Mouse (Mus musculus): Measurements from ENCODE around the gene Nccrp1. TPM values are rescaled to one million over a fixed set of nuclear protein-coding genes. Genes with fewer than 3 reads are reported as not detected.
"Not testable (repeated sequence)": the region's sequence is repeated elsewhere in the genome, so short reads cannot be mapped to it uniquely, and the experiment has no call there.

Nccrp1 gene
- polyA plus RNA-seq, 1 experiment from 2014 or later = not detected

- ATAC-seq (ENCODE audit: extremely low read depth, insufficient number of reproducible peaks, low FRiP score, low TSS enrichment); H3K9ac ChIP-seq; H3K27ac ChIP-seq (replicated peaks); H3K4me3 ChIP-seq; H3K4me2 ChIP-seq; H3K36me3 ChIP-seq; H3K27me3 ChIP-seq (replicated peaks); H3K9me3 ChIP-seq; H3K4me1 ChIP-seq: not testable (repeated sequence)
- 45% methylated on average over 8 of the region's 8 CpGs for WGBS
These were observed 36.6 kb downstream of the Nccrp1 start, which contains the start of gene Ifnl2 for GRCm38 (mm10) chr7:28510405-28510974. Ifnl2 (minus strand) TSS chr7:28510455.

GRCm38 (mm10) chr7:28509121-28509520 is 37.9 kb downstream of the Nccrp1 start:
- H3K4me1 ChIP-seq; H3K9ac ChIP-seq; H3K9me3 ChIP-seq; H3K27ac ChIP-seq (replicated peaks); H3K27me3 ChIP-seq (replicated peaks); ATAC-seq (ENCODE audit: extremely low read depth, insufficient number of reproducible peaks, low FRiP score, low TSS enrichment); H3K4me3 ChIP-seq; H3K4me2 ChIP-seq; H3K36me3 ChIP-seq: not testable (repeated sequence)
- 55% methylated on average over 2 of the region's 2 CpGs for WGBS

GRCm38 (mm10) chr7:28505585-28505984 is 41.5 kb downstream of the Nccrp1 start:
- Histone ChIP-seq H3K9me3 (no peaks in the 10 kb centered on the region), H3K9ac (no peak overlapping the region), H3K4me3 (no peak overlapping the region), H3K27me3 (replicated peaks) (no peaks in the 10 kb centered on the region; the same call in 1 of the 2 replicates), H3K4me2 (no peak overlapping the region), H3K36me3 (no peaks in the 10 kb centered on the region), H3K27ac (replicated peaks) (no peak overlapping the region), H3K4me1 (no peaks in the 10 kb centered on the region)
- ATAC-seq (ENCODE audit: extremely low read depth, insufficient number of reproducible peaks, low FRiP score, low TSS enrichment) = no peak
- WGBS = 6% methylated on average over 5 of the region's 5 CpGs

DNA sequence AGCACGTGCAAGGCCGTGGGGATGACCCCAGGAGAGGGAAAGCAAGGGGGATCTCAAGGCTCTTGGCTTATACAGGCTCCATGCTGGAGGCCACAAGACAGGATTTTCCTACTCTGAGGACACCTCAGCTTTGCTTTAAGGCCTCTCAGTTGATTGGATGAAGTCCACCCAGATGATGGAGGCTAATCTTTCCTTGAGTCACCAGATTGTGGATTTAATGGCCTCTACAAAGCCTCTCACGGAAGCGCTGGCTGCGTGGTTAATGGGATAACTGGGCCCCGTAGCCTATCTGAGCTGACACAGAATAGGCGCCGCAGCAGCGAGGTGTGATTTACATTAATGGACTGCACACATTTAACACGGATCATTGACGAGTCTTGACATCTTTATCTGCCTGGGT is 51.6 kb downstream of the Nccrp1 start:
- ATAC-seq (ENCODE audit: extremely low read depth, insufficient number of reproducible peaks, low FRiP score, low TSS enrichment) = no peak
- Histone ChIP-seq H3K4me2 (no peak overlapping the region), H3K4me3 (no peak overlapping the region), H3K4me1 (no peaks in the 10 kb centered on the region), H3K9me3 (no peaks in the 10 kb centered on the region), H3K27ac (replicated peaks) (no peak overlapping the region), H3K27me3 (replicated peaks) (no peaks in the 10 kb centered on the region), H3K9ac (no peak overlapping the region), H3K36me3 (no peaks in the 10 kb centered on the region)
- 65% methylated on average over 11 of the region's 11 CpGs for WGBS

Small RNAs within 50 kb of the gene (microRNA-seq; reads per million reads assigned to microRNA genes)
- 1.0 reads per million for gene Mir7049

Other genes starting within 250 kb of the Nccrp1 start
- 0.05 and 0.19 TPM in 2 replicates for gene Dll3, start 245.0 kb downstream of the Nccrp1 start, polyA plus RNA-seq (2015; fragmentation: Nextera tagmentation; extraction: Ambion mirVana)
- gene Timm50, start 235.2 kb downstream of the Nccrp1 start, polyA plus RNA-seq (2015; fragmentation: Nextera tagmentation; extraction: Ambion mirVana) = 114 and 131 TPM in 2 replicates
- gene Supt5, start 208.5 kb downstream of the Nccrp1 start, polyA plus RNA-seq (2015; fragmentation: Nextera tagmentation; extraction: Ambion mirVana) = 60.1 and 62.3 TPM in 2 replicates
- gene Rps16, start 196.6 kb downstream of the Nccrp1 start, polyA plus RNA-seq (2015; fragmentation: Nextera tagmentation; extraction: Ambion mirVana) = 599 and 651 TPM in 2 replicates
- gene Plekhg2, start 174.7 kb downstream of the Nccrp1 start, polyA plus RNA-seq (2015; fragmentation: Nextera tagmentation; extraction: Ambion mirVana) = 43.5 and 49.3 TPM in 2 replicates
- gene Zfp36, start 167.0 kb downstream of the Nccrp1 start, polyA plus RNA-seq (2015; fragmentation: Nextera tagmentation; extraction: Ambion mirVana) = 11.9 and 13.6 TPM in 2 replicates
- 49.9 and 54.2 TPM in 2 replicates for gene Med29, start 154.5 kb downstream of the Nccrp1 start, polyA plus RNA-seq (2015; fragmentation: Nextera tagmentation; extraction: Ambion mirVana)
- gene Paf1, start 154.3 kb downstream of the Nccrp1 start, polyA plus RNA-seq (2015; fragmentation: Nextera tagmentation; extraction: Ambion mirVana) = 73.4 and 75.1 TPM in 2 replicates
- gene Gmfg, start 109.8 kb downstream of the Nccrp1 start, polyA plus RNA-seq (2015; fragmentation: Nextera tagmentation; extraction: Ambion mirVana) = 6.9 and 8.4 TPM in 2 replicates
- gene Lrfn1, start 95.3 kb downstream of the Nccrp1 start, polyA plus RNA-seq (2015; fragmentation: Nextera tagmentation; extraction: Ambion mirVana) = 0.94 and 1.1 TPM in 2 replicates
- gene Ifnl2, start 36.8 kb downstream of the Nccrp1 start, polyA plus RNA-seq (2015; fragmentation: Nextera tagmentation; extraction: Ambion mirVana) = not detected in 2 replicates
- not detected in 2 replicates for gene Ifnl3, start 24.4 kb downstream of the Nccrp1 start, polyA plus RNA-seq (2015; fragmentation: Nextera tagmentation; extraction: Ambion mirVana)
- not detected in 2 replicates for gene Sycn, start 6.4 kb downstream of the Nccrp1 start, polyA plus RNA-seq (2015; fragmentation: Nextera tagmentation; extraction: Ambion mirVana)
- gene Samd4b, start 50.9 kb upstream of the Nccrp1 start, polyA plus RNA-seq (2015; fragmentation: Nextera tagmentation; extraction: Ambion mirVana) = 18.7 and 23.3 TPM in 2 replicates
- 27.9 and 30.5 TPM in 2 replicates for gene Pak4, start 50.9 kb upstream of the Nccrp1 start, polyA plus RNA-seq (2015; fragmentation: Nextera tagmentation; extraction: Ambion mirVana)
- gene Acp7, start 84.1 kb upstream of the Nccrp1 start, polyA plus RNA-seq (2015; fragmentation: Nextera tagmentation; extraction: Ambion mirVana) = not detected in 2 replicates
- gene Fbxo27, start 145.6 kb upstream of the Nccrp1 start, polyA plus RNA-seq (2015; fragmentation: Nextera tagmentation; extraction: Ambion mirVana) = 4.2 and 4.7 TPM in 2 replicates
- gene Fbxo17, start 169.6 kb upstream of the Nccrp1 start, polyA plus RNA-seq (2015; fragmentation: Nextera tagmentation; extraction: Ambion mirVana) = 10.6 and 11.4 TPM in 2 replicates
- 108 and 117 TPM in 2 replicates for gene Mrps12, start 194.6 kb upstream of the Nccrp1 start, polyA plus RNA-seq (2015; fragmentation: Nextera tagmentation; extraction: Ambion mirVana)
- 20.2 and 20.4 TPM in 2 replicates for gene Sars2, start 194.7 kb upstream of the Nccrp1 start, polyA plus RNA-seq (2015; fragmentation: Nextera tagmentation; extraction: Ambion mirVana)
- not detected in 2 replicates for gene Ccer2, start 208.9 kb upstream of the Nccrp1 start, polyA plus RNA-seq (2015; fragmentation: Nextera tagmentation; extraction: Ambion mirVana)
- 48.9 and 51.5 TPM in 2 replicates for gene Sirt2, start 219.5 kb upstream of the Nccrp1 start, polyA plus RNA-seq (2015; fragmentation: Nextera tagmentation; extraction: Ambion mirVana)
- gene Nfkbib, start 220.3 kb upstream of the Nccrp1 start, polyA plus RNA-seq (2015; fragmentation: Nextera tagmentation; extraction: Ambion mirVana) = 30.5 and 32.7 TPM in 2 replicates
- 2.7 and 3.6 TPM in 2 replicates for gene Rinl, start 241.7 kb upstream of the Nccrp1 start, polyA plus RNA-seq (2015; fragmentation: Nextera tagmentation; extraction: Ambion mirVana)

All from heart, embryonic 13.5 days (tissue).